Mouse (Mus musculus) adrenal gland, adult 10 weeks (tissue): ENCODE results near the gene Get4. TPM values are rescaled to one million over a fixed set of nuclear protein-coding genes. Genes with fewer than 3 reads are reported as not detected.

Experiments
- polyA plus RNA-seq: library from polyadenylated mRNA; stranded (reverse); fragments of 350-450 nt; fragmentation: Illumina TruSeq; extraction: RNeasy Lipid Tissue Mini Kit (QIAGEN cat#74804); gene quantifications from one replicate; pipeline ENCODE4 v1.2.3, GENCODE M21; 2014; ENCODE audit warnings: low read depth, low replicate concordance

The Get4 gene
- polyA plus RNA-seq, result 19.6 TPM

GRCm38 (mm10) chr5:139252081-139252909, at the start of gene Get4:
Gene Get4 (plus strand): TSS chr5:139252324.

Other genes starting within 250 kb of the Get4 start
- 24.6 TPM for gene Prkar1b, start 102.3 kb upstream of the Get4 start, polyA plus RNA-seq
- 10.6 TPM for gene Dnaaf5, start 102.1 kb upstream of the Get4 start, polyA plus RNA-seq
- 24.5 TPM for gene Sun1, start 51.7 kb upstream of the Get4 start, polyA plus RNA-seq
- not detected for gene Adap1, start 73.3 kb downstream of the Get4 start, polyA plus RNA-seq
- 20.6 TPM for gene Cox19, start 99.1 kb downstream of the Get4 start, polyA plus RNA-seq
- gene Cyp2w1, start 100.3 kb downstream of the Get4 start, polyA plus RNA-seq, result not detected
- 4.9 TPM for gene Gpr146, start 125.4 kb downstream of the Get4 start, polyA plus RNA-seq
- gene C130050O18Rik, start 153.0 kb downstream of the Get4 start, polyA plus RNA-seq, result not detected
- not detected for gene Gper1, start 170.8 kb downstream of the Get4 start, polyA plus RNA-seq
- 0.99 TPM for gene 3110082I17Rik, start 208.2 kb downstream of the Get4 start, polyA plus RNA-seq
- gene Zfand2a, start 232.2 kb downstream of the Get4 start, polyA plus RNA-seq, result 31.7 TPM